Mouse (Mus musculus) embryonic facial prominence, embryonic 15.5 days (tissue): Measurements from ENCODE around the gene Dock1. TPM values are rescaled to one million over a fixed set of nuclear protein-coding genes. Genes with fewer than 3 reads are reported as not detected.

Experiments used
- ATAC-seq: fragments of 200-750 bp; cut with Nextera tagmentation; 2 replicates; pipeline ENCODE4 v1.8.0; 2017; ENCODE audit warnings: low read depth, moderate TSS enrichment; ENCODE audit not compliant: insufficient number of reproducible peaks, low FRiP score, low TSS enrichment
- H3K27ac ChIP-seq: fragments of 300-500 bp; sonication (generic); replicated peaks from 2 replicates; pipeline ENCODE4 v1.5.1; 2015; ENCODE audit warnings: mild to moderate bottlenecking, inconsistent platforms
- H3K27me3 ChIP-seq: fragments of 300-500 bp; sonication (generic); 2 replicates; pipeline ENCODE4 v1.6.1; 2015; ENCODE audit warnings: inconsistent platforms
- H3K36me3 ChIP-seq: fragments of 300-500 bp; sonication (generic); 2 replicates; pipeline ENCODE4 v1.6.1; 2015; ENCODE audit warnings: mild to moderate bottlenecking, inconsistent platforms
- H3K4me1 ChIP-seq: fragments of 300-500 bp; sonication (generic); 2 replicates; pipeline ENCODE4 v1.6.1; 2015; ENCODE audit warnings: inconsistent platforms
- H3K4me2 ChIP-seq: fragments of 300-500 bp; sonication (generic); replicated peaks from 2 replicates; pipeline ENCODE4 v1.6.1; 2015; ENCODE audit warnings: mild to moderate bottlenecking, inconsistent platforms
- H3K4me3 ChIP-seq: fragments of 300-500 bp; sonication (generic); replicated peaks from 2 replicates; pipeline ENCODE4 v1.5.1; 2015; ENCODE audit warnings: mild to moderate bottlenecking, inconsistent platforms
- H3K9ac ChIP-seq: fragments of 300-500 bp; sonication (generic); 2 replicates; pipeline ENCODE4 v1.6.1; 2015; ENCODE audit warnings: inconsistent platforms
- H3K9me3 ChIP-seq: fragments of 300-500 bp; sonication (generic); replicated peaks from 2 replicates; pipeline ENCODE4 v1.6.1; 2016; ENCODE audit warnings: inconsistent platforms
- WGBS: fragments of 180-500 bp; shearing (Covaris S2); methylation state at CpG from one replicate; pipeline ENCODE4 v1.1.7; 2015; 5-methylcytosine and 5-hydroxymethylcytosine counted together
- polyA plus RNA-seq: library from polyadenylated mRNA; unstranded; fragments of >200 nt; fragmentation: Nextera tagmentation; extraction: Ambion mirVana; gene quantifications from 2 replicates; pipeline ENCODE4 v1.2.1, GENCODE M21; 2015

Dock1 gene
- polyA plus RNA-seq, 1 experiment from 2014 or later = 33.8 TPM

- peaks cover 11% of the 10 kb centered on the region; the same call in 1 of the 2 replicates for H3K36me3 ChIP-seq
- no peaks in the 10 kb centered on the region for H3K9me3 ChIP-seq
- WGBS = 85% methylated on average over 3 of the region's 3 CpGs
- no peaks in the 10 kb centered on the region for H3K4me1 ChIP-seq
- ATAC-seq = no peak
- H3K4me2 ChIP-seq = no peak overlapping the region
- H3K27me3 ChIP-seq = no peaks in the 10 kb centered on the region
- no peak overlapping the region for H3K27ac ChIP-seq
- H3K4me3 ChIP-seq = no peak overlapping the region
- H3K9ac ChIP-seq = no peak overlapping the region
Measured at GRCm38 (mm10) chr7:134990244-134990643, 319.8 kb downstream of the Dock1 start.

DNA sequence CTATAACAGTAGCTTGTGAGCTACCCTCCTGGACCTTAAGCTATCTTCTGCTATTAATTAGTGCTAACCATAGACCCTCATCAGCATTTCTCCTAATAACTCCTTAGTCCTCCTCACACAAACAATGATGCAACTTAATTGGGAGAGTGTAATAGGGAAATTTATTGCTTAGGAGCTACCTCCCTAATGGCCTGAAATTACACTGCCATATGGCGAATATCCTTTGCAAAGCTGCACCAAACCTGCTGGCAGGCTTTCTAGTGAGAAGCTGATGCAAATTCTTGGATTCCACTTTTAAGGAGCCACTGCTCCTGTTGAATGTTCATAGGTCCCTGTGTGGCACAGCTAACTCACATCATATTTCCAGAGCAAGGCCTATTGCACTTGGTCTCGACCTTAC lies 320.5 kb downstream of the Dock1 start:
- H3K4me3 ChIP-seq = no peak overlapping the region
- H3K27ac ChIP-seq = no peak overlapping the region
- H3K27me3 ChIP-seq = no peaks in the 10 kb centered on the region
- no peak overlapping the region for H3K4me2 ChIP-seq
- H3K9ac ChIP-seq = no peak overlapping the region
- 94% methylated on average over 2 of the region's 2 CpGs for WGBS
- no peaks in the 10 kb centered on the region for H3K4me1 ChIP-seq
- H3K36me3 ChIP-seq = peaks cover 11% of the 10 kb centered on the region; the same call in 1 of the 2 replicates
- no peak for ATAC-seq
- no peaks in the 10 kb centered on the region for H3K9me3 ChIP-seq

DNA sequence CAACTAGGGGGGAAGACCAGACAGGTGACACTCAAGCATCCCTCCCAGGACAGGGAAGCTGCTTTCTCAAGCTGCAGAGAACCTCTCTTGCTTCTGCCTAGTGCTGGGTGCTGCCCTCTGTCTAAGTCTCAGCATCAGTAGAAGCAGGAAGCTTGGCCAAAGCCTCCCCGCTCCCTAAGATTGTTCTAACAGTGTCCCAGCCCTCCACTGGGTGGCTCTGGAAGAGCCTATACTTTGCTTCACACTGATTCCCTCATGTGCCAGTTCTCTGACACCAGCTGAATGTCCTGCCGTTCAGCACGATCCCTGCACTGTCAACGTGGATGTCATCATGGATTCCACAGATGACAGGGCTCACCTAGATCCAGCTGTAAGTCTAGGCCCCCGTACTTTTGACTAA lies 324.5 kb downstream of the Dock1 start:
- Histone ChIP-seq H3K4me3 (no peak overlapping the region), H3K9ac (no peak overlapping the region), H3K36me3 (peaks cover 15% of the 10 kb centered on the region; the same call in 1 of the 2 replicates), H3K27me3 (no peaks in the 10 kb centered on the region), H3K4me1 (no peaks in the 10 kb centered on the region), H3K27ac (no peak overlapping the region), H3K4me2 (no peak overlapping the region), H3K9me3 (no peaks in the 10 kb centered on the region)
- ATAC-seq = no peak
- 84% methylated on average over 5 of the region's 5 CpGs for WGBS

DNA sequence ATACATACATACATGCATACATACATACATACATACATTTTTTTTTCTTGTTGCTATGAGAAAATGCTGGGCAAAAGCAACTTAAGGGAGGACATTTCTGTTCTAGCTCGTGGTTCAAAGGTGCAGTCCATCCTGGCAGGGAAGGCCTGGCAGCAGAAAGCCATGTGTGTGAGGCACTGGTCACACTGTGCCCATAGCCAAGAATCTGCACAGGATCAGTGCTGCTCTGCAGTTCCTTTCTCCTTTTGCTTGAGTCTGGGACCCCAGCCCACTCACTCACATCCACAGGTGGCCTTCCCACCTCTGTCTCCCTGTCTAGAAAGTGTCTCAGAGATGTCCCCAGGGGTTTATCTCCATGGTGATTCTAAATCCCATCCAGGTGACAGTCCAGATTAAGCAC lies 331.8 kb downstream of the Dock1 start:
- no peak overlapping the region for H3K4me2 ChIP-seq
- no peak for ATAC-seq
- peaks cover 7% of the 10 kb centered on the region; the same call in 1 of the 2 replicates for H3K36me3 ChIP-seq
- H3K4me3 ChIP-seq = no peak overlapping the region
- H3K9ac ChIP-seq = no peak overlapping the region
- no peak overlapping the region for H3K27ac ChIP-seq
- no peaks in the 10 kb centered on the region for H3K4me1 ChIP-seq
- WGBS = 94% methylated on average over 1 of the region's 1 CpGs
- H3K9me3 ChIP-seq = no peaks in the 10 kb centered on the region
- H3K27me3 ChIP-seq = no peaks in the 10 kb centered on the region

GRCm38 (mm10) chr7:135002891-135003290 lies 332.4 kb downstream of the Dock1 start:
- no peaks in the 10 kb centered on the region for H3K27me3 ChIP-seq
- H3K4me2 ChIP-seq = no peak overlapping the region
- 65% methylated on average over 9 of the region's 9 CpGs for whole genome bisulfite sequencing
- H3K36me3 ChIP-seq = peaks cover 5% of the 10 kb centered on the region; the same call in 1 of the 2 replicates
- no peaks in the 10 kb centered on the region for H3K4me1 ChIP-seq
- H3K4me3 ChIP-seq = no peak overlapping the region
- no peak overlapping the region for H3K27ac ChIP-seq
- H3K9ac ChIP-seq = no peak overlapping the region
- no peaks in the 10 kb centered on the region for H3K9me3 ChIP-seq
- ATAC-seq = no peak

- Histone ChIP-seq H3K4me1 (no peaks in the 10 kb centered on the region), H3K4me3 (no peak overlapping the region), H3K36me3 (no peaks in the 10 kb centered on the region), H3K9me3 (no peaks in the 10 kb centered on the region), H3K4me2 (no peak overlapping the region), H3K9ac (no peak overlapping the region), H3K27ac (no peak overlapping the region), H3K27me3 (no peaks in the 10 kb centered on the region)
- ATAC-seq = no peak
- 46% methylated on average over 7 of the region's 7 CpGs for WGBS
Measured at GRCm38 (mm10) chr7:135005964-135006560, 335.6 kb downstream of the Dock1 start.

DNA sequence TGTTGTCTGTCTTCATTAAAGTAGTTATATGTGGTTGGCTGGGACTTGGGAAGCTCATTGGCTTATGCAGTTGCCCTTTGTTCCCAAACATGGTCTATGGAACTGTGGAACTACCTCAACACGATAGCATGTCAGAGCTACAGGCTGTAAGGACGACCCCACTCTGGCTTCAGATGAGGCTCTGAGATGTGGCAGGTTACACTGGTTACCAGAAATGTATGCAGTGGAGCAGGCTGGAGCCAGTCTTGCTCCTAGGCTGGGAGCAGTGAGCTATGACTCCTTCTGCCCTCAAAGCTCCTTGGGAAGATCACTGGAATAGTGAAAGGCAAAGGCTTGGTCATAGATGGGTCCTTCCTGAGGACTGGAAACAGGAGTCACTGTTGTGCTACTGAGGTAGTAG lies 337.6 kb downstream of the Dock1 start:
- Histone ChIP-seq H3K36me3 (no peaks in the 10 kb centered on the region), H3K27me3 (no peaks in the 10 kb centered on the region), H3K4me3 (no peak overlapping the region), H3K27ac (no peak overlapping the region), H3K9ac (no peak overlapping the region), H3K4me2 (no peak overlapping the region), H3K9me3 (no peaks in the 10 kb centered on the region), H3K4me1 (no peaks in the 10 kb centered on the region)
- WGBS = 93% methylated on average over 2 of the region's 2 CpGs
- ATAC-seq = no peak

- H3K4me3 ChIP-seq = no peak overlapping the region
- no peak overlapping the region for H3K9ac ChIP-seq
- WGBS = 92% methylated on average over 2 of the region's 2 CpGs
- H3K4me2 ChIP-seq = no peak overlapping the region
- no peaks in the 10 kb centered on the region for H3K4me1 ChIP-seq
- no peaks in the 10 kb centered on the region for H3K27me3 ChIP-seq
- no peak overlapping the region for H3K27ac ChIP-seq
- H3K9me3 ChIP-seq = no peaks in the 10 kb centered on the region
- no peak for ATAC-seq
- no peaks in the 10 kb centered on the region for H3K36me3 ChIP-seq
Measured at GRCm38 (mm10) chr7:135010997-135011396, 340.5 kb downstream of the Dock1 start.

DNA sequence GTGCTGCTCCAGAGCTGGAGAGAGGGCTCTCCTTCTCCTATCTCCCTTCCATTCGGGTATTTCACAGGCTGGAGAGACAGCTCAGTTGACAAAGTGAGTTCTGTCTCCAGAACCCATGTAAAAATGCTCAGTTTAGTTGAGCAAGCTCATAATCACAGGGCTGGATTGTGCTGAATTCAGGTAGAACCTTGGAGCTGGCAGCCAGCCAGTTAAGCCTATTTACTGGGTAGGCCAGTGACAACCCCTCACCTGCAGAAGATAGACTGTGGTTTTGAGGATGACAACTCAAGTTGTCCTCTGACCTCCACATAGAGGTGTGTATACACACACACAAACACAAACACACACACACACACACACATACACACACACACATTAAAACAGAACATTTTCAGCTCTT lies 347.1 kb downstream of the Dock1 start:
- H3K27me3 ChIP-seq = no peaks in the 10 kb centered on the region
- H3K36me3 ChIP-seq = no peaks in the 10 kb centered on the region
- H3K9me3 ChIP-seq = no peaks in the 10 kb centered on the region
- H3K9ac ChIP-seq = no peak overlapping the region
- H3K4me1 ChIP-seq = peaks cover 8% of the 10 kb centered on the region; the same call in 1 of the 2 replicates
- no peak for ATAC-seq
- no peak overlapping the region for H3K4me2 ChIP-seq
- H3K4me3 ChIP-seq = no peak overlapping the region
- no peak overlapping the region for H3K27ac ChIP-seq
- WGBS = 67% methylated on average over 1 of the region's 1 CpGs

DNA sequence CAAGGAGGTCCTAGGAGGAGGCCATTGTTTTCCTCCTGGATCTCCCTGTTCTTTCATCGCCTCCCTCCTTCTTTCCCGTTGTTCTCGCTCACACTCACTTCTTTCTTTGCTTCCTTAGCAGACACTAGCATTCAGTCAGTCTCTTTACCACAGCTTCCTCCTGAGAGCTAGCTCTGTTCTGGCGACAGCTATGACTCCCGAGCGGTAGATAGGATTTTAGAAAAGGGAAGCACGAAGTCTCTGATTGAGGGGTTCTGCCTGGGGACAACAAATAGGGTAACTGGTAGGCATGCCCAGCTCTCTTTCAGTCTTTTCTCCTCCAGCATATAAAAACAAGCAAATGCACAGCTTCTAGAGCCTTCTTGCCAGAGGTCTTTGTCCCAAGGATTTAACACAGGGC lies 350.3 kb downstream of the Dock1 start:
- Histone ChIP-seq H3K4me1 (peaks cover 8% of the 10 kb centered on the region; the same call in 1 of the 2 replicates), H3K27ac (no peak overlapping the region), H3K9ac (no peak overlapping the region), H3K36me3 (no peaks in the 10 kb centered on the region), H3K9me3 (no peaks in the 10 kb centered on the region), H3K4me2 (no peak overlapping the region), H3K4me3 (no peak overlapping the region), H3K27me3 (no peaks in the 10 kb centered on the region)
- WGBS = 68% methylated on average over 7 of the region's 7 CpGs
- no peak for ATAC-seq

DNA sequence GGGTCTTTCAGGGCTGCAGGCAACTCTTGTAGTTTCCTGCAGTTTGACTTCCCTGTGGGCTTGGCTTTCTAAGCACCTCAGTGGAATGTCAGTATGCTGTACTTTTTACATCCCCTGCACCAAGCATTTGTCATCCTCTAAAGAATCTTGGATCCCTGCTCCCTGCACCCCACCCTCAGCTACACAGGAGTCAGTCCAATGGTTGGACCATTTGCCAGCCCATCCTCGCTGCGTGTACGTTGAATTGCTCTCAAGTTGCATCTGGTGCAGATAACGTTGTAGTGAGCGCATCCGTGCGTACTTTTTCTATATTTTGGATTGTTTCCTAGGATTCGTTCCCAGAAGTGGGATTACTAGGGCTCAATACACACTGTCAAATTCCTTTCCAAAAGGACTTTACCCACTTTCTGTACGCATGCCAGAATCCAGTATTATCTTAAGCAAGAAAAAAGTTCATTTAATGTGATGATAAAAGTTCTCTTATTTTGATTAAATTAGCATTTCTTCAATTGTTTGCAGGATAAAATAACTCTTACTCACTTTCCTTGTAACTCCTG lies 351.2 kb downstream of the Dock1 start:
- WGBS = 65% methylated on average over 9 of the region's 9 CpGs
- Histone ChIP-seq H3K36me3 (no peaks in the 10 kb centered on the region), H3K27ac (no peak overlapping the region), H3K4me3 (no peak overlapping the region), H3K27me3 (no peaks in the 10 kb centered on the region), H3K4me1 (peaks cover 8% of the 10 kb centered on the region; the same call in 1 of the 2 replicates), H3K4me2 (no peak overlapping the region), H3K9me3 (no peaks in the 10 kb centered on the region), H3K9ac (no peak overlapping the region)
- no peak for ATAC-seq

GRCm38 (mm10) chr7:135024531-135024930 lies 354.1 kb downstream of the Dock1 start:
- Histone ChIP-seq H3K27ac (no peak overlapping the region), H3K4me2 (no peak overlapping the region), H3K9me3 (no peaks in the 10 kb centered on the region), H3K4me3 (no peak overlapping the region), H3K36me3 (no peaks in the 10 kb centered on the region), H3K4me1 (peaks cover 6% of the 10 kb centered on the region; the same call in 1 of the 2 replicates), H3K27me3 (no peaks in the 10 kb centered on the region), H3K9ac (no peak overlapping the region)
- no peak for ATAC-seq
- WGBS = 79% methylated on average over 5 of the region's 5 CpGs
